Mouse (Mus musculus) thymus, adult 2 months (tissue): Measurements from ENCODE around the gene Gm10717.
"Not testable (repeated sequence)": the region's sequence is repeated elsewhere in the genome, so short reads cannot be mapped to it uniquely, and the experiment has no call there.

ENCODE experiments used
- CTCF ChIP-seq: fragments of 200-500 bp; IDR thresholded peaks from 2 replicates; pipeline ENCODE4 v1.5.1; 2012; ENCODE audit warnings: mild to moderate bottlenecking, control low read depth, low read length, moderate library complexity, borderline replicate concordance; ENCODE audit not compliant: control insufficient read depth, poor library complexity, insufficient read depth; ENCODE audit errors: extremely low read depth
- POLR2A ChIP-seq: fragments of 200-500 bp; IDR thresholded peaks from 2 replicates; pipeline ENCODE4 v1.6.1; 2012; ENCODE audit warnings: mild to moderate bottlenecking, low read length, control low read depth, moderate library complexity; ENCODE audit not compliant: control insufficient read depth, poor library complexity, insufficient read depth; ENCODE audit errors: extremely low read depth

- not testable (repeated sequence) for TF ChIP-seq CTCF, POLR2A
These were observed 4.2 kb downstream of the Gm10717 start for GRCm38 (mm10) chr9:3029276-3030000.
